Mouse (Mus musculus) heart, postnatal 14 days (tissue): ENCODE results near the gene Maml2. TPM values are rescaled to one million over a fixed set of nuclear protein-coding genes. Genes with fewer than 3 reads are reported as not detected.

Source experiments
- DNase-seq, 2 experiments: peaks; one replicate each; pipeline ENCODE4 v3.0.0; 2021 to 2022
- intact Hi-C: fragments of 180-260 bp; cut with DNase I; formaldehyde crosslinking; loops from one replicate; pipeline ENCODE4 v1.15.1; 2025
- total RNA-seq, 2 experiments: library from RNA; stranded (reverse); gene quantifications; 2 replicates each; pipeline ENCODE4 v1.2.3; 2021

Gene Maml2
- total RNA-seq, 2 experiments from 2014 or later: 7.6 to 8.6 TPM

GRCm38 (mm10) chr9:13518441-13518971, 220.7 kb downstream of the Maml2 start:
- intact Hi-C loops: no loop called here
- DNase-seq: no peak

- no peak for DNase-seq
- intact Hi-C loops: no loop called here
Measured at GRCm38 (mm10) chr9:13522061-13522820, 224.5 kb downstream of the Maml2 start.

DNA sequence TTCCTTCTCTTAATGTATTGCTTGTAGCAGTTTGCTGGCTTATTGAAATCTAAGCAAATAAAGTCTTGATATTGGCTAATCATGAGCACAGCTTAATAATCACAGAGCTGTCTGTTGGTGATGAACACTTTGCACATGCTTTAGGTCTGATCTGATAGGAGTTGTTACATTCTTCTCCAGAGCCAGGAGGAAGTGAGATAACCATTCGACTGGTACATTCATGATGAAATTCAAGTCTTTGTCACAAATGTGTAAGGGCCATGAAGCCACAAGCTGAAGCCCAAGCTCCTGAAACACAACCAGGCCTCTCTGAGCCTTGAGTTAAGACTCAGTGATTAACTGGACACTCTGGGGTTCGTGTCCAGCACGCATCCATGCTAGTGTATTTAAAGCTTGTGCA, 225.3 kb downstream of the Maml2 start:
- intact Hi-C loops: no loop called here
- no peak for DNase-seq

DNA sequence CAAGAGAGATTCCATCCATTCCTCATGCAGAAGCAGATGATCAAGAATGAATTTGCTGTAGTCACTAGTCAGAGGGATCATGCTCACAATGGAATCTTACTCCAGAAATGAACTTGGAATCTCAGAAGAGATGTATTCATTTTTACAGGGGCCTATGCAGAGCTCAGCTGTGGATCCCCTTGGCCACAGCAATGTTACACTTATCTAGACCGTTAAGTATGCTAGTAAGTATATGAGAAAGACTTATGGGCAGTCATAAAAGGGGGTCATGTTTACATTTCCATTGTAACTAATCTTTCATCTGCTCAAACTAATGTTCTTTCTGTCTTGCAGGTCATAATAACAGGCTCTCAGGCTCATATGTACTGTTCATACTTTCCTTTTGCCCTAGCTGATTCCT, 227.3 kb downstream of the Maml2 start:
- no peak for DNase-seq
- intact Hi-C loops: no loop called here

DNA sequence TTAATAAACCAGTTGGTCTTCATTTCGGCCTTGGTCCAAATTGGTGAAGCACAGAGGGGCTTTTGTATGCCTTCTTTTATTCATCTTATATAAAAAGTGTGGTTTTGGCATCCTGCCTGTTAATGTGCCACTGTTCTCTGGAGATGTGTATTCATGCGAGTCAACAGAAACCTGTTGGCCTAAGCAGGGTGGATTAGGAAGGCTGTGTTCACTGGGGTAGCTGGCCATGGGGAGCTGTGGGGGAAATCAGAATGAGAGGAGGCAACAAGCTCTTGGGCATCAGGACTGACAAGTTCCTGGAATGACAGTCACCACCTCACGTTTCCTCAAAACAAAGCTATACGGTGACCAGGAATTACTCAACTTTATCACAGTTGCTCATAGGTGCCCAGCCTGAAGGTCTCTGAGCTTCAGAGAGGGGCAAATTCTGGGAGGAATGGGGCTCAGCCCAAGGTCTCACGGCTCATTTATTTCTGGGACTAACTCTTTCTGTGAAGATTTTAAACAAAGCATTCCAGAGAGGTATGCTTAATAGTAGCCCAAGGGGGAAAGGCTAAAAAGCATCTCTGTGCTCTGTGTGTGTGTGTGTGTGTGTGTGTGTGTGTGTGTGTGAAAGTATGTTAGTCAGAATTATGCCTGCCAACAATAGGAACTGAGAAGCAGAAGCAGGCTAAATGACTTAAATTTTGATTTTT, 228.0 kb downstream of the Maml2 start:
- no peak for DNase-seq
- intact Hi-C loops: no loop called here

GRCm38 (mm10) chr9:13530575-13530974, 232.8 kb downstream of the Maml2 start:
- intact Hi-C loops: no loop called here
- no peak for DNase-seq

GRCm38 (mm10) chr9:13533076-13533707, 235.4 kb downstream of the Maml2 start:
- intact Hi-C loops: no loop called here
- DNase-seq: peak in 1 of 2 experiments; percentile 15

- intact Hi-C loops: no loop called here
- DNase-seq: no peak
Measured at GRCm38 (mm10) chr9:13535803-13536202, 238.0 kb downstream of the Maml2 start.

GRCm38 (mm10) chr9:13536419-13537261, 238.9 kb downstream of the Maml2 start:
- DNase-seq: peak; percentile 11 to 30
- intact Hi-C loops: no loop called here

GRCm38 (mm10) chr9:13538200-13538599, 240.4 kb downstream of the Maml2 start:
- intact Hi-C loops: no loop called here
- no peak for DNase-seq

DNA sequence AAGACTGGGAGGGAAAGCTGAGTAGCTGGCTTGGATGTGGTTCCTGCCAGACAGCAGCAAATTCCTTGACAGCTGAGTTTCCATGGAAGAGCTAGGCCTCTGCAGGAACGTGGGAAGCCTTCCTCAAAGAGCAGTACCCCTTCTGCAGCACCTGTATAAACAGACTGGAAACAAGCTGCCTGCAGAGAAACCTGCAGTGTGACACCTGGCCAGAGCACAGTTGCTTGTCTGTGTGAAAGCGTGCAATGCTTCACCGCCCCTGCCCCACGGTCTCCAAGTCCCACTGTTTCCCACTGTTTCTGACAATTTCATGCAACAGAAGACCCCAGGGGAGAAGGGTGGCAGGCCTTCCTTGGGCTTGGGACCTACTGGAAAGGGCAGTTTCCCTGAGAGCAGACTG, 241.8 kb downstream of the Maml2 start:
- DNase-seq: no peak
- intact Hi-C loops: no loop called here

- DNase-seq: no peak
- intact Hi-C loops: no loop called here
Measured at GRCm38 (mm10) chr9:13540227-13540626, 242.5 kb downstream of the Maml2 start.

DNA sequence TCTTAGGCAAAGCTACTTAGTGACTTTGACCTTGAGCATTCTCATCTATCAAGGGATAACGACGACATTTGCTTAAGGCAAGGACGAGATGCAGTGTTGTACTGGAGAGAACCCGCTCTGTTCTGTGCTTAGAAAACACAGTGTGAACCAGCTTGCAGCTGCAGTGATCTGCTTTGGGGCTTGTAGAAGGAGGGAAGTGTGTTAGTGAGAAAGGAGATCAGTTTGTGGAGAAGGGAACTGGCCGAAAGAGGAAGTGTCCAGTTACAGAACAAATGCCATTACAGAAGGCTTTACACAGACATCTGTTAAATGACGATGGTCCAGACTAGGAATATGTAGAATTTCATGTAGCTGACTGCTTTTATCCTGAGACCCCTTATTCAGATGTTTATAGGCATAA, 243.0 kb downstream of the Maml2 start:
- no peak for DNase-seq
- intact Hi-C loops: no loop called here

- intact Hi-C loops: no loop called here
- no peak for DNase-seq
Measured at GRCm38 (mm10) chr9:13543167-13543566, 245.4 kb downstream of the Maml2 start.

GRCm38 (mm10) chr9:13544133-13544532, 246.4 kb downstream of the Maml2 start:
- DNase-seq: no peak
- intact Hi-C loops: no loop called here

DNA sequence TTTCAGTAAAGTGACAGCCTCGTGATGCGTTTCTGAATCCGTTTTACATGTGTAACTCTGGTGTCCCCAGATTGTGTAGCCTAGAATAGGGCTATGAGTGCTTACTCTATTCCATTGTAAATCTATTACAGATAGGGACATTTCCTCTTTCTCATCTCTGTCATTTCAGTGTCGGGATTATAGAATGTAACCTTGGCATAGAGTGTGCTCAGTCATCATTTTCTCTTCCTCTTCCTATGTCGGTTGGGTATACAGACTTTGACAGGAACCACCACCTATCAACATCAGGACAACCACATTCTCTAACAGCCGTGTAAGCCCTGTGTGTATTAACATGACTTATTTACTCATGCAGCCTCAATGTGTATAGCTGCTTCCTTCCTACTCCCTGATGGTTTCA, 248.0 kb downstream of the Maml2 start:
- DNase-seq: no peak
- intact Hi-C loops: no loop called here

DNA sequence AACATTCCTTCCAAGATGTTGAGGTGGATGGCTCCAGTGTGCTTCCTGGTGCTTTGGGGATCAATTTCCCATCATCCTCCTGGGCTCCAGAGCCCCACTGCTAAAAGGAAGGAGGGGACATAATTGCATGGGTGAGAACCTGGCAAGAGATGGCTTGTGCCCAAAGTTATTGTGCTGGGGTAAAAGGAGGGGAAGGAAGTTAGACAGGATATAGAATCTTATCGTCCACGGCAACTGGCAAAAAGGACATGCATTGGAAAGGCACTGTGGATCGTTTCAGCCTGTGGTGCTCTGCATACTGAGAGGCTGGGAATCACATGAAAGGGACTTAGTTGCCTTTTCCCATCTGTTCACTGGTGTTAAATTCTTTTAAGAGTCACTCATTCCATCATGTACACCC, 252.2 kb downstream of the Maml2 start:
- intact Hi-C loops: no loop called here
- DNase-seq: no peak

- DNase-seq: no peak
- intact Hi-C loops: no loop called here
Measured at GRCm38 (mm10) chr9:13552380-13553052, 254.8 kb downstream of the Maml2 start.

- intact Hi-C loops: no loop called here
- DNase-seq: no peak
Measured at GRCm38 (mm10) chr9:13554773-13555172, 257.0 kb downstream of the Maml2 start.

- DNase-seq: no peak
- intact Hi-C loops: no loop called here
Measured at GRCm38 (mm10) chr9:13555973-13556481, 258.3 kb downstream of the Maml2 start.
